Mouse (Mus musculus): ENCODE measurements around the gene 4930556J24Rik.
"Not testable (repeated sequence)": the region's sequence is repeated elsewhere in the genome, so short reads cannot be mapped to it uniquely, and the experiment has no call there.

Gene 4930556J24Rik

GRCm38 (mm10) chr11:3976678-3977077 lies at the start of gene 4930556J24Rik:
Gene 4930556J24Rik, minus strand, starts transcription at chr11:3976778.
- no peak for DNase-seq (ENCODE audit: low spot score in 2 of 2)

GRCm38 (mm10) chr11:4023321-4023720 lies 46.7 kb upstream of the 4930556J24Rik start:
- no peak for DNase-seq (ENCODE audit: low spot score in 2 of 2)

GRCm38 (mm10) chr11:4022111-4022510 lies 45.5 kb upstream of the 4930556J24Rik start:
- not testable (repeated sequence) for DNase-seq (ENCODE audit: low spot score in 2 of 2)

GRCm38 (mm10) chr11:4015796-4016195 lies 39.2 kb upstream of the 4930556J24Rik start:
- DNase-seq (ENCODE audit: low spot score in 2 of 2) = not testable (repeated sequence)

- DNase-seq (ENCODE audit: low spot score in 2 of 2) = no peak
These were observed 36.0 kb upstream of the 4930556J24Rik start for GRCm38 (mm10) chr11:4012616-4013015.

GRCm38 (mm10) chr11:4006462-4006861 lies 29.9 kb upstream of the 4930556J24Rik start:
- no peak for DNase-seq (ENCODE audit: low spot score in 2 of 2)

GRCm38 (mm10) chr11:4005220-4005805 lies 28.7 kb upstream of the 4930556J24Rik start:
- DNase-seq (ENCODE audit: low spot score in 2 of 2) = no peak

- peak; percentile 38 to 73 for DNase-seq (ENCODE audit: low spot score in 2 of 2)
These were observed 25.0 kb upstream of the 4930556J24Rik start for GRCm38 (mm10) chr11:4001603-4002002.

GRCm38 (mm10) chr11:3999547-3999946 lies 23.0 kb upstream of the 4930556J24Rik start:
- no peak for DNase-seq (ENCODE audit: low spot score in 2 of 2)

GRCm38 (mm10) chr11:3997978-3998720 lies 21.6 kb upstream of the 4930556J24Rik start:
- peak in 1 of 2 experiments; percentile 38 for DNase-seq (ENCODE audit: low spot score in 2 of 2)

GRCm38 (mm10) chr11:3996840-3997239 lies 20.3 kb upstream of the 4930556J24Rik start:
- no peak for DNase-seq (ENCODE audit: low spot score in 2 of 2)

GRCm38 (mm10) chr11:3995511-3995910 lies 18.9 kb upstream of the 4930556J24Rik start:
- DNase-seq (ENCODE audit: low spot score in 2 of 2) = no peak

- DNase-seq (ENCODE audit: low spot score in 2 of 2) = no peak
These were observed 17.3 kb upstream of the 4930556J24Rik start for GRCm38 (mm10) chr11:3993914-3994313.

- no peak for DNase-seq (ENCODE audit: low spot score in 2 of 2)
These were observed 16.6 kb upstream of the 4930556J24Rik start for GRCm38 (mm10) chr11:3993132-3993531.

GRCm38 (mm10) chr11:3989748-3990147 lies 13.2 kb upstream of the 4930556J24Rik start:
- DNase-seq (ENCODE audit: low spot score in 2 of 2) = no peak

GRCm38 (mm10) chr11:3983863-3984745 lies 7.5 kb upstream of the 4930556J24Rik start:
- no peak for DNase-seq (ENCODE audit: low spot score in 2 of 2)

- no peak for DNase-seq (ENCODE audit: low spot score in 2 of 2)
These were observed 6.8 kb upstream of the 4930556J24Rik start, which contains the start of gene Gal3st1 for GRCm38 (mm10) chr11:3983291-3983862. Gene Gal3st1, plus strand, starts transcription at chr11:3983636.

- DNase-seq (ENCODE audit: low spot score in 2 of 2) = no peak
These were observed 6.0 kb upstream of the 4930556J24Rik start for GRCm38 (mm10) chr11:3982275-3983209.

GRCm38 (mm10) chr11:3981536-3981935 lies 5.0 kb upstream of the 4930556J24Rik start:
- DNase-seq (ENCODE audit: low spot score in 2 of 2) = no peak

GRCm38 (mm10) chr11:3978421-3978820 lies 1.8 kb upstream of the 4930556J24Rik start:
- DNase-seq (ENCODE audit: low spot score in 2 of 2) = no peak

- no peak for DNase-seq (ENCODE audit: low spot score in 2 of 2)
These were observed 2.3 kb downstream of the 4930556J24Rik start for GRCm38 (mm10) chr11:3974311-3974710.
